Mouse (Mus musculus) CH12.LX (cell line): Measurements from ENCODE around the gene Syngr2. TPM values are rescaled to one million over a fixed set of nuclear protein-coding genes. Genes with fewer than 3 reads are reported as not detected.
"Not testable (repeated sequence)": the region's sequence is repeated elsewhere in the genome, so short reads cannot be mapped to it uniquely, and the experiment has no call there.

Experiments used
- DNase-seq: peaks from one replicate; pipeline ENCODE4 v3.0.0-alpha.2; 2013; ENCODE audit errors: extremely low read depth
- H3K27ac ChIP-seq: 2 replicates; pipeline ENCODE4 v1.5.1; 2012; ENCODE audit warnings: low read depth, mild to moderate bottlenecking, control low read depth, moderate library complexity; ENCODE audit not compliant: insufficient read depth
- H3K27me3 ChIP-seq: replicated peaks from 2 replicates; pipeline ENCODE3; 2012; ENCODE audit warnings: inconsistent platforms
- H3K36me3 ChIP-seq, 2 experiments: replicated peaks in 1 of 2; 2 replicates each; pipeline versions ENCODE3 to v1.6.1; 2012; ENCODE audit warnings: inconsistent platforms in 1 of 2, low read length in 1 of 2, mild to moderate bottlenecking in 1 of 2, mixed read lengths in 1 of 2, moderate library complexity in 1 of 2; ENCODE audit not compliant: control insufficient read depth in 1 of 2, insufficient read depth in 1 of 2
- H3K4me1 ChIP-seq, 2 experiments: 2 replicates each; pipeline ENCODE4 v1.6.1; 2012; ENCODE audit warnings: inconsistent platforms in 1 of 2, moderate library complexity in 1 of 2; ENCODE audit not compliant: insufficient read depth in 2 of 2, control insufficient read depth in 1 of 2
- H3K4me2 ChIP-seq: 2 replicates; pipeline ENCODE4 v1.6.1; 2012; ENCODE audit warnings: low read depth, mild to moderate bottlenecking, control low read depth; ENCODE audit not compliant: poor library complexity, insufficient read depth, severe bottlenecking
- H3K4me3 ChIP-seq, 3 experiments: fragments of 150-350 bp in 1 of 3; sonication (generic) in 1 of 3; replicated peaks in 1 of 3; 2 replicates each; pipeline versions ENCODE3 to v1.5.1; 2011 to 2012; ENCODE audit warnings: low read depth in 2 of 3, low read length in 2 of 3, mild to moderate bottlenecking in 2 of 3, moderate library complexity in 2 of 3, control low read depth in 1 of 3, improper control_type of control experiment in 1 of 3, inconsistent platforms in 1 of 3, mixed read lengths in 1 of 3; ENCODE audit not compliant: poor library complexity in 1 of 3
- H3K79me2 ChIP-seq: replicated peaks from 2 replicates; pipeline ENCODE4 v1.6.1; 2012; ENCODE audit warnings: mild to moderate bottlenecking, moderate library complexity; ENCODE audit not compliant: control insufficient read depth, poor library complexity, insufficient read depth, severe bottlenecking; ENCODE audit errors: extremely low read depth
- H3K9ac ChIP-seq: 2 replicates; pipeline ENCODE4 v1.6.1; 2012; ENCODE audit warnings: low read depth, mild to moderate bottlenecking, control low read depth, moderate library complexity; ENCODE audit not compliant: insufficient read depth
- H3K9me3 ChIP-seq: replicated peaks from 2 replicates; pipeline ENCODE3; 2012; ENCODE audit warnings: low read length, inconsistent platforms, mixed read lengths
- BHLHE40 ChIP-seq: IDR thresholded peaks from 2 replicates; pipeline ENCODE4 v1.6.1; 2011; ENCODE audit warnings: mild to moderate bottlenecking, low read depth, low read length, improper control_type of control experiment
- CHD1 ChIP-seq: IDR thresholded peaks from 2 replicates; pipeline ENCODE4 v1.6.1; 2012; ENCODE audit warnings: low read depth, low read length, improper control_type of control experiment, inconsistent platforms
- CTCF ChIP-seq, 2 experiments: IDR thresholded peaks in 1 of 2; conservative IDR thresholded peaks in 1 of 2; 2 replicates each; pipeline ENCODE4 v1.5.1; 2011 to 2012; ENCODE audit warnings: low read depth in 2 of 2, low read length in 2 of 2, improper control_type of control experiment in 1 of 2, inconsistent platforms in 1 of 2, mild to moderate bottlenecking in 1 of 2, moderate library complexity in 1 of 2
- EP300 ChIP-seq: IDR thresholded peaks from 2 replicates; pipeline ENCODE4 v1.6.1; 2011; ENCODE audit warnings: low read length, improper control_type of control experiment
- HCFC1 ChIP-seq: IDR thresholded peaks from 2 replicates; pipeline ENCODE4 v1.6.1; 2012; ENCODE audit warnings: low read depth, mild to moderate bottlenecking, inconsistent platforms, low read length, improper control_type of control experiment
- IRF4 ChIP-seq: IDR thresholded peaks from 2 replicates; pipeline ENCODE4 v1.6.1; 2014; ENCODE audit warnings: low read depth, mild to moderate bottlenecking, inconsistent platforms, low read length, improper control_type of control experiment
- MAFK ChIP-seq: IDR thresholded peaks from 2 replicates; pipeline ENCODE4 v1.6.1; 2011; ENCODE audit warnings: low read length, improper control_type of control experiment; ENCODE audit not compliant: insufficient replicate concordance
- MXI1 ChIP-seq: IDR thresholded peaks from 2 replicates; pipeline ENCODE4 v1.6.1; 2011; ENCODE audit warnings: mild to moderate bottlenecking, low read depth, low read length, improper control_type of control experiment
- MYC ChIP-seq: IDR thresholded peaks from 2 replicates; pipeline ENCODE4 v1.6.1; 2011; ENCODE audit warnings: low read depth, mild to moderate bottlenecking, improper control_type of control experiment, low read length
- POLR2A ChIP-seq: IDR thresholded peaks from 2 replicates; pipeline ENCODE4 v1.6.1; 2011; ENCODE audit warnings: low read depth, mild to moderate bottlenecking, improper control_type of control experiment, low read length
- RAD21 ChIP-seq: IDR thresholded peaks from 2 replicates; pipeline ENCODE4 v1.6.1; 2011; ENCODE audit warnings: low read depth, mild to moderate bottlenecking, low read length, improper control_type of control experiment, moderate library complexity
- RCOR1 ChIP-seq: conservative IDR thresholded peaks from 2 replicates; pipeline ENCODE4 v1.6.1; 2012; ENCODE audit warnings: low read depth, mild to moderate bottlenecking, inconsistent platforms, low read length, improper control_type of control experiment
- SMC3 ChIP-seq: IDR thresholded peaks from 2 replicates; pipeline ENCODE4 v1.6.1; 2011; ENCODE audit warnings: low read depth, low read length, improper control_type of control experiment
- TCF12 ChIP-seq: IDR thresholded peaks from 2 replicates; pipeline ENCODE4 v1.6.1; 2014; ENCODE audit warnings: low read depth, mild to moderate bottlenecking, inconsistent platforms, low read length, improper control_type of control experiment
- ZC3H11A ChIP-seq: IDR thresholded peaks from 2 replicates; pipeline ENCODE4 v1.6.1; 2012; ENCODE audit warnings: low read depth, mild to moderate bottlenecking, inconsistent platforms, low read length, improper control_type of control experiment
- ZNF384 ChIP-seq: IDR thresholded peaks from 2 replicates; pipeline ENCODE4 v1.6.1; 2012; ENCODE audit warnings: low read depth, low read length, improper control_type of control experiment, inconsistent platforms
- dilution Hi-C: fragments of 300-500 bp; cut with MboI; formaldehyde crosslinking; loops from 2 replicates; pipeline ENCODE4 v1.14.3; 2020; ENCODE audit warnings: low sequenced_read_pairs; ENCODE audit not compliant: extremely low pct_unique_long_range_greater_than_20kb, extremely low pct_ligation_motif_present
- in situ Hi-C: fragments of 300-500 bp; cut with MboI; formaldehyde crosslinking; loops from 3 replicates; pipeline ENCODE4 v1.14.3; 2019; ENCODE audit warnings: low sequenced_read_pairs, low pct_ligation_motif_present, low pct_unique_long_range_greater_than_20kb, mixed read lengths
- polyA plus RNA-seq: library from polyadenylated mRNA; unstranded; fragments of >175 nt; gene quantifications from 2 replicates; pipeline ENCODE4 v1.2.1, GENCODE M21; 2012; ENCODE audit warnings: low read depth; ENCODE audit not compliant: insufficient read length
- total RNA-seq, 2 experiments: library from RNA; depleted of rRNA; stranded (reverse); fragments of 300-350 nt in 1 of 2; fragments of >200 nt in 1 of 2; gene quantifications; 2 replicates each; pipeline ENCODE4 v1.2.3; 2012 to 2014

Syngr2 gene
- total and polyA plus RNA-seq, 3 experiments, result 409 to 654 (median 553) TPM

DNA sequence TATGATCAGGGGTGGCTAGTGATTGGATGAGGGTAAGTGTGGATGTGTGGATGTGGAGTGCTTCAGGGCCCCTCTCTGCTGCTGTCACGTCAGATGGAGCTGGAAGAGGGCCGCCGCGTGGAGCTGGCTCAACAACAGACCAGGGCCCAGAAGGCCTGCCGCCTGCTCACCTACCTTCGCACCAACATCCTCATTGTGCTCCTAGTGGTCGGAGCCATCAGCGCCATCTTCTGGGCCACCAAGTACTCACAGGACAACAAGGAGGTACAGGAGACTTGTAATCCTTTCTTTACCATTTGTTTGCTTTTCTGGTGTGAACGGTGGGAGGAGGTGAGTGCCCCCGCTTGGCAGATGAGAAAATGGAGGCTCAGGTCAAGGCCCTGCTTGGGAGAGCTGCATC is 23.2 kb upstream of the Syngr2 start:
- dilution Hi-C loops, result no loop called here
- H3K4me1 ChIP-seq, result peaks cover 12 to 48% of the 10 kb centered on the region in 2 experiments
- no peak overlapping the region for H3K4me2 ChIP-seq
- no peaks in the 10 kb centered on the region for H3K79me2 ChIP-seq
- no peak overlapping the region for H3K9ac ChIP-seq
- no peak overlapping the region for H3K4me3 ChIP-seq
- in situ Hi-C loops, result no loop called here
- no peaks in the 10 kb centered on the region for H3K9me3 ChIP-seq
- peaks cover 0 to 39% of the 10 kb centered on the region in 2 experiments for H3K36me3 ChIP-seq
- DNase-seq, result peak; percentile 89
- no peaks in the 10 kb centered on the region for H3K27me3 ChIP-seq
- no peak overlapping the region for H3K27ac ChIP-seq
- TF ChIP-seq ZNF384 (no peak), ZC3H11A (no peak), MYC (peak; percentile 56; the same call in 1 of the 2 replicates), RAD21 (peak; percentile 75), MAFK (no peak), POLR2A (peak; percentile 41; the same call in 1 of the 2 replicates), CHD1 (no peak), SMC3 (peak; percentile 91), TCF12 (peak; percentile 16; the same call in 1 of the 2 replicates), RCOR1 (no peak), HCFC1 (no peak), MXI1 (no peak), CTCF (conservative IDR thresholded peaks at IDR 0.05 in 1 of 2, IDR thresholded peaks at IDR 0.05 in 1 of 2; ENCODE audit: low read depth in 2 of 2, low read length in 2 of 2) (peak; percentile 29 to 91; a peak in 3 of 4 replicates)

DNA sequence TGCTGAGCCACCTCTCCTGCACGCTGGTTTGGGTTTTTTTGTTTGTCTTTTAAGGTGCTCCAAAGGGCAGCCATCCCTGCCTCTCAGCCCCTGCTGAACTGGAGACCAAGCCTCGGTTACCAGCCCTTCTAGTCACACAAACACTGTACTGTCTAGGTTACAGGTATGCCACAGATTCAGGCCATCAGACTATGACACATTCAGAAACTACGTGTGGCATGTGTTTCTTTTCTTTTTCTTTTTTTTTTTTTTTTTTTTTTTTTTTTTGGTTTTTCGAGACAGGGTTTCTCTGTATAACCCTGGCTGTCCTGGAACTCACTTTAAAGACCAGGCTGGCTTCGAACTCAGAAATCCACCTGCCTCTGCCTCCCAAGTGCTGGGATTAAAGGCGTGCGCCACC is 21.0 kb upstream of the Syngr2 start:
- H3K27me3 ChIP-seq, DNase-seq, H3K4me3 ChIP-seq, in situ Hi-C loops, H3K79me2 ChIP-seq, H3K27ac ChIP-seq, dilution Hi-C loops, H3K4me2 ChIP-seq, H3K9ac ChIP-seq, H3K9me3 ChIP-seq: not testable (repeated sequence)
- TF ChIP-seq ZNF384 (peak; percentile 93), BHLHE40 (peak; percentile 29; the same call in 1 of the 2 replicates), EP300 (peak; percentile 49), IRF4 (0 out of 2 replicates have a peak, but pooled peaks have one; percentile 33)
- peaks cover 21 to 51% of the 10 kb centered on the region in 2 experiments for H3K4me1 ChIP-seq
- H3K36me3 ChIP-seq, result peaks cover 0 to 39% of the 10 kb centered on the region in 2 experiments
